Mouse (Mus musculus) liver, adult 2 months (tissue): Measurements from ENCODE around the gene Gpr143.

Source experiments
- CTCF ChIP-seq: fragments of 200-500 bp; IDR thresholded peaks from 2 replicates; pipeline ENCODE4 v1.5.1; 2011; ENCODE audit warnings: low read depth, low read length, control low read depth
- POLR2A ChIP-seq: fragments of 200-500 bp; IDR thresholded peaks from 2 replicates; pipeline ENCODE4 v1.6.1; 2011; ENCODE audit warnings: low read length, control low read depth; ENCODE audit not compliant: insufficient read depth; ENCODE audit errors: extremely low read depth

- no peak for TF ChIP-seq CTCF
- no peak for TF ChIP-seq POLR2A
Measured at GRCm38 (mm10) chrX:152743642-152744041, 38.1 kb upstream of the Gpr143 start.
